Mouse (Mus musculus) ovary, postnatal 36 days (tissue): ENCODE measurements around the gene Olfr934.

Experiments used
- DNase-seq: peaks from one replicate; pipeline ENCODE4 v3.0.0; 2022; ENCODE audit warnings: low spot score, mixed read lengths

Gene Olfr934

GRCm38 (mm10) chr9:38988215-38988614, at the start of gene Olfr934:
Olfr934 (minus strand) TSS chr9:38988315.
- DNase-seq = no peak

DNA sequence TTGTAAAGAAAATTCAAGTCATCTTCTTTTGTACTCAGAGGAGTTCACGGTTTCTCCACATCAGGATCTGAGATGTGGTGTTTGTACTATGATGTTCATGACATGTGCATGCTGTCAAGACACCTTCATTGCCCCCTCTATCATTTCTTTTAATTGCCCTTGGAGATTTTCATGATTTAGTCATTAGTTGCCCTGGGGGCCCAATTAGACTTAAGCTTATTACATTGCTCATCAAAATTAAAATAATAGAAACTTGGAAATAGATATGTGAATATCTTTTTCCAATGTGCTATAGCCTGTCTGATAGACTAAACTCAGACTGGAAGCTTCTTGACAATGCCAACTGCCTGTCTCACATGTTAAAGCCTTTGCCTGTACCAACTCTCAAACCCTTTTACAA, 35.2 kb upstream of the Olfr934 start, which contains the start of gene Olfr146:
TSS of gene Olfr146 (minus strand) at position 101 of the 400 bp plus-strand sequence.
- no peak for DNase-seq

DNA sequence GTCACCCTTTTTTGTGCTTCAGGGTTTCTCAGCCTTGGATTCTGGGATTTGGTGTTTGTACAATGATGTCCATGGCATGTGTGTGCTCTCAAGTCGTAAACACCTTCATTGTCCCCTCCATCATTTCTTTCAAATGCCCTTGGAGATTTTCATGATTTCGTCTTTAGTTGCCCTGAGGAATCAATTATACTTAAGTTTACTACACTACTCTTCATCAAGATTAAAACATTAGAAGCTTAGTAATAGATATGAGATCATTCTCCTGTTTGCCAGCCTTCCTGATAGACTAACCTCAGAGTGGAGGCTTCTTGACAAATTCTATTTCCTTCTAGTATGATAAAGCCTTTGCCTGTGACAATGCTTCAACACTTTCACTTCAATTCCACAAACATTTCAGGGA, 11.5 kb upstream of the Olfr934 start, which contains the start of gene Olfr935:
TSS of gene Olfr935 (minus strand) at position 101 of the 400 bp plus-strand sequence.
- DNase-seq = no peak

DNA sequence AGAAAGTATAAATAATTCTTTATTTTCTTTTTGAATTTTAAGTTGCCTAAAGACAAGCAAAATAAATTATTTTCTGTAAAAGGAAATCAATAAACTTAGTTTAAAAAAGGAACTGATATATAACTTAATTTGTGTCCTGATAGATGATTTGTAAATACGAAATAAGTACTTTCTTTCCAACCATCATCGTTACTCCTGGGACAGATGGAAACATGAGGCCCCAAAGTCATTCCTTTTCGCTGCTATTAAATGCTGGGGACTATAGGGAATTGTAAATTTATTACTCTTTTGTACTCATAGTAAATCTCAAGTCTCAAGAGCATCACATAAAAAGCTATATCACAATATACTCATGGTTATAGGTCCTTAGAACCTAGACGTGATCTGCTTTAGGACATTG, 16.1 kb downstream of the Olfr934 start, which contains the start of gene Olfr933:
TSS of gene Olfr933 (plus strand) at position 301 of the 400 bp plus-strand sequence.
- DNase-seq = no peak

DNA sequence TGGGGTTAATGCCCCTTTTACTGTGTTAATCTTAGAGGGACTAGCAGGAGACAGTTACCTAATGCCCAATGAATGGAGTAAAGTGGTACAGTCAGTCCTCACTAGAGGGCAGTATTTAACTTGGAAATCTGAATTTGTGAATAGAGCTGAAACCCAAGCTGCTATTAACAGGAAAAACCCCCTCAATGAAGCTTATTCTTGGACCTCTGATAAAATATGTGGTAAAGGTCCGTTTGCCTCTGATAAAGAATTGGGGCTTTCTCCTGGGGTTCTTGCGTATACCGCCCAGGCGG, 34.0 kb downstream of the Olfr934 start:
- no peak for DNase-seq

DNA sequence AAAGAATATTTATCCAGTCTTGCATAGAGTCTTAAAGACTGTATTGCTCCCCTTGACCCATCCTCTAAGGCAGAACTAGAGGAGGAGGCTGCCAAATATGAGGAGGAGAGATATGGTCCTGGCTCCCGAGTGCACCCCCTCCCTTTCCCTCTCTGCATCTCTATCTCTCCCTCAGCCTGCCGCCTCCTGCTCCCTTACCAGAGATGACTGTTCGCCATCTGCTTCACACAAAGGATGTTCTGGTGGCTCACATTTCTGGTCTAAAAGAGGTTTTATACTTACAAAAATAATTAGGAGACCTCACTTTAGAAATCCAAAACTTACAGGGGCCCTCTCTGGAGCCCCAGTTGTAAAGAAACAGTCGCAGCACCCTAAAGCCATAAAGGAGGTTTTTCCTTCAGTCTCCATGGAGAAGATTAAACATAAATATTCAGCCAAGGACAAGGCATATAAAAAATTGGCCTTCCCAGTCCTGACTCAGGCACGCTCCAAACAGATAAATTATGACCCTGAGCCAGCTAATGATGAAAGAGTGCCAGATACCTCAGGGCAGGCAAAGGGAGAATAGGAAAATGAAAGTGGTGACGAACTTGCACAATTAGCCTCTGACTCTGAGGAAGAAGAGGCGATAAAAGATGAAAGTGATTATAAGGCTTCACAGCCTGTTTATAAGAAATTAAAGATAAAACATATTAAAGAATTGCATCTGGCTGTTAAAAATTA, 34.6 kb downstream of the Olfr934 start:
- DNase-seq = no peak
